Mouse (Mus musculus): Measurements from ENCODE around the gene M1ap.
A peak's percentile ranks its signal among the peaks of the same experiment; 100 is the strongest.

M1ap gene

GRCm38 (mm10) chr6:83033249-83034185, 86.8 kb downstream of the M1ap start, which contains the start of the genes Dok1 and Loxl3:
TSS of gene Dok1 (minus strand) at chr6:83033471.
TSS of gene Loxl3 (plus strand) at chr6:83034173.
- peak in 1 of 2 experiments; percentile 41 for DNase-seq (ENCODE audit: low spot score in 2 of 2)

DNA sequence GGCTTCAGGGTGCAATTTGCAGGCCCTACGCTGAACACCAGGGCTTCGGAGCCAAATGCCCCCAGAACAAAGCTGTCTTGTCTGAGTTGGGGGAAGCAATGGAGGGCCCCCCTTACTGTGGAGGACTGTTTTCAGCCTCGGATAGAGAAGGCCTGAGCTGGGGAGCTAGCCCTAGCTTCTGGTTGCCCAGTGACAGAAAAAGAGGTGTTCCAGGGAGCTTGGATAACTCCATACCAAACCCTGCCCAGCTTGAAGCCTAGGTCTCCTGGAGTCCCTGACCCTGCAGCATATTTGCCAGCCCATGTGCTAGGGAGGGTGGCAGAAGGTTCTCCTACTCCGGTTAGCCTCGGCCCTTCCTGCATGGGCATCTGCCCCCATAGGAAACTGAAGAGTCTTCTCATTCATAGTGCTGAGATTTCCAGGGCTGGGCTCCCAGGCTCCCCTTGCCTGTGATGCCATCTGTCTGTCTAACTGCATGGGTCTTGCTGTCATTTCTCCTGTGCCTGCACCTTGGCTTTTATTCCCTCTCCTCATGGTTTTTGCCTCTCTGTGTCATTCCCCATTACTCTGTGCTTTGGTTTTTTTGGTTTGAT, 87.9 kb downstream of the M1ap start:
- DNase-seq (ENCODE audit: low spot score in 2 of 2), result no peak

DNA sequence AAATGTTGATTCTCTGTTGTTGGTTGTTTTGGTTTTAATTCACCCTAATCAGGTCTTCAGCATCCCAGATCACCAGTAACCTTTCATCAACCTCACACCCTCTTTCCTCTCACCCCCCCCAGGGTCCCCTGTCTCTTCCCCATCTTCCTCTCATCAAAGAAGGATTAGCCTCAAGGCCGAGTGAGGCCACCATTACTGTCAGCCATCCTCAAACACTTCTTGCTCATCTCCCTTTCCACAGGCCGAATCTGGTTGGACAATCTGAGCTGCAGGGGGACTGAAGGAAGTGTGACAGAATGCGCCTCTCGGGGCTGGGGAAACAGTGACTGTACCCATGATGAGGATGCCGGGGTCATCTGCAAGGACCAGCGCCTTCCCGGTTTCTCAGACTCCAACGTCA, 90.5 kb downstream of the M1ap start:
- DNase-seq (ENCODE audit: low spot score in 2 of 2), result no peak

DNA sequence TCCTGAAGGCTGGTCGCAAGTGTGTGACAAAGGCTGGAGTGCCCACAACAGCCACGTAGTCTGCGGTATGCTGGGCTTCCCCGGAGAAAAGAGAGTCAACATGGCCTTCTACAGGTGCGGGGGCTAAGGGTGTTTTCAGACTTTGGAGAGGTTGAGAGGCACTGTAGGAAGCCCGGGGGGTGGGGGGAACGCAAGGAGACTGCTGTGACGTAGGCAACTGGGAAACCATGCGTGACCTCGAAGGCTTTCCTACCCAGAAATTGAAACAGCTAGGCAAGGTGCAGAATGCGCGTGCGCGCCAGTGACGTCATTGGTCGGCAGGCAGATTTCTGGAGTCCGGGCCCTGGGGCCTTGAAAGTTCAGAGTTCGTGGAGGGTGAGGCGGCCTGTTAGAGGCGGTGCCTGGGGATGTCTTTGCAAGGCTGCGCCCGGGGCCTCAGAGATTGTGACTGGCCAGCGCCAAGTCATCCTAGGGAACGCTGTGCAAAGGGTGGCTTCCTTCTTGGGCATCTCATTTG, 91.9 kb downstream of the M1ap start:
- DNase-seq (ENCODE audit: low spot score in 2 of 2), result peak; percentile 71 to 81

DNA sequence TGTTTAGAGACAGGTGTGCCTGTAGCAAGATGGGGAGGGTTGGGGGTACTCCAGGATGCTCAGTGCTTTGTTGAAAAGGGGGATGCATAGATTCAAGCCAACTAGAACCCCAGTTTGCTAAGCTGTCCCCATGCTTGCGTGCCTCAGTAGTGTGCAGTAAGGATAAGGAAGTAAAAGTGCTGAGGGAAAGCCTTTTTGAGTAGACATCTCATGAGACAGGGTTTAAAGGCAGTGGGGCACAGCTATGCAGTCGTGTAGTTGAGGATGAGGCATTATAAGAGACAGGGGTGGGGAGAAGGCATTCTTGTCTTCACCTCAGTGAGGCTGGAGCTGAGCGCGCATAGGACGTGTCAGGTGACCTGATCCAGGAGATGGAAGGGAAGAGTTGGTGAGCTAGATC, 93.9 kb downstream of the M1ap start:
- DNase-seq (ENCODE audit: low spot score in 2 of 2), result no peak

- no peak for DNase-seq (ENCODE audit: low spot score in 2 of 2)
Observed at GRCm38 (mm10) chr6:83043561-83043960, 96.9 kb downstream of the M1ap start.

- DNase-seq (ENCODE audit: low spot score in 2 of 2), result no peak
Observed at GRCm38 (mm10) chr6:83043993-83044392, 97.3 kb downstream of the M1ap start.

DNA sequence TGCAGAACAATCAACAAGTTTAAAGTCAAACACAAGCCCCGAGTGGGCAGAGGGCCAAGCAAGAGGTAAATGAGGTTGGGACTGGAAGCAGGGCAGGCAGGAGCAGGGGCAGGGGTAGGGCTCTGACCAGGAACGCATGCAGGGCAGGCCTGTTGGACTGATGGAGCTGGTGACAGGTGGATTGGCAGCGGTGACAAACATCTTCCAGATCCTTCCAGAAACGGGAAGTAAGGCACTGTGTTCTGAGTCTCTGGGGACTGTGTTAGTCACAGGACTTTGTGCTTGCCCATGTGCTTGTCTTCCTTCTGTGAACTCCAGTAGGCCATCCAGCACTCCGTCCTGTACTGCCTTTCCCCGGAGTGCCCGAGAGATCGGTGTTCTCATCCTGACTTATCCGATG, 98.0 kb downstream of the M1ap start:
- no peak for DNase-seq (ENCODE audit: low spot score in 2 of 2)

- DNase-seq (ENCODE audit: low spot score in 2 of 2), result no peak
Observed at GRCm38 (mm10) chr6:83049367-83049766, 102.7 kb downstream of the M1ap start.

DNA sequence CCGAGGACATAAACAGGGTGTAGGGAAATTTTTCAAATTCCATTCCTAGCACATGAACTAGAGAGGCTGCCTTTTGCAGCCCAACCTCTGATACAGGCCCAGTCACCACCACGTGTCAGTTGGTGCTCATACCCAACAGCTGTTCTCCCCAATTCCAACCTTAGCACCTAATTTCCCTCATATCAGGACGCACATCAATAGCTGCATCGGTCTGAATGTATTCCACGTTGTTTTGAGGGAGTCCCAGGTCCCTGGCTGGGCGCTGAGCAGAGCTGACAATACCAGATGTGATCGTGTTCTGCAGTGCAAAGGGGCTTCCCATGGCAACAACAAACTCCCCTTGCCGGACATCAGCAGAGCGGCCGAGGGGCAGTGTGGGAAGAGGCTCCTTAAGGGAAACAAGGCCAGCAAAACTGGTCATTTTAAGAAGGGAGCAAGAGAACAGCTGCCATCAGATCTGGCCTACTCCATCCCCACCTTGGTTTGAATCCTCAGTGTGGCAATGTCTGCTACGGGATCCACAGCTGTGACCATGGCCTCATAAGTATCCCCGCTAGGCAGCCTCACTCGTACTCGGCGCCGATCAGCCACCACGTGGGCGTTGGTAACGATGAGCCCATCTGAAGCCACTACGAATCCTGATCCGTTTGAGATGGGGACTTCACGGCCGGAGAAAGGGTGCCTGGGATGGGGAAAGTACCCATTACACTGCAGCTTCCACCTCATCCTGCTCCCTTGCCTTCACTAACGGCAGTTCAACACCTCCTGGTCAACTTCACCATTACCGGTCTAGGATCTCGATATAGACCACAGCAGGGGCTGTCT, 106.6 kb downstream of the M1ap start:
- no peak for DNase-seq (ENCODE audit: low spot score in 2 of 2)

DNA sequence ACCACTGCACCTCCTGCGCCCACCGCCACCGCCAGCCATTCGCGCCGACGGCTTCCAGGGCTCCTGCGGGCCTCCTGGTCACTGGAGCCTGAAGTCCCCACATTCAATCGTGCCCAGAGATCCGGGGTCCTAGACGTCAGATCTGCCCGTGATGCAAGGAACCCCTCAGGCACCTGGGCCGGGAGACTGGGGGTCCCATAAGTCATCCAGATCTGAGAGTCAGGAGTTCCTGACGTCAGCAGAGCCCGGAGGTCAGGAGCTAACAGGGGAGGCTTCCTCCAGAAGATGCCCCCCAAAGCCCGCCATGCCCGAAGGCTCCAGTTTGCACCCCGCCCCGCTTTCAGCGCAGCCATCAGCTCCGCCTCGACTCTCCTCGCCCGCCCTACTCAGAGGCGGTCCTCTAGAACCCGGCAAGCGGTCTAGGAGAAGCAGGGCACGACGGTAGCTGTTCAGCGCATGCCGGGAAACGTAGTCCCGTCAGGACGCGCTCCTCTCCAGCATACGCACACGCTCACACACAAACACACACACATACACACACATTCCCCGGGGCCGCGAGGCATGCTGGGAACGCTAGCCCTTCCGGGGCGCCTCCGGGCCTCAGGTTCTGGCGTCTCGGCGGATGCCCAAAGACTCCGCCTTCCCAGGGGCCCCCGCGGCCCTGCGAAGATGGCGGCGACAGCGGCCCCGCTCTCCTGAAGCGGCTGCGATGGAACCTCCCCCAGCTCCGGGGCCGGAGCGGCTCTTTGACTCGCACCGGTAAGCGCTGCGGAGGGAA, 107.6 kb downstream of the M1ap start, which contains the start of gene Aup1:
Aup1 (plus strand) TSS at position 448 of the 778 bp plus-strand sequence.
- peak; percentile 96 for DNase-seq (ENCODE audit: low spot score in 2 of 2)

- DNase-seq (ENCODE audit: low spot score in 2 of 2), result peak in 1 of 2 experiments; percentile 47
Observed at GRCm38 (mm10) chr6:83054871-83055431, 108.2 kb downstream of the M1ap start, which contains the start of gene Htra2. TSS of gene Htra2 (minus strand) at chr6:83055273.

DNA sequence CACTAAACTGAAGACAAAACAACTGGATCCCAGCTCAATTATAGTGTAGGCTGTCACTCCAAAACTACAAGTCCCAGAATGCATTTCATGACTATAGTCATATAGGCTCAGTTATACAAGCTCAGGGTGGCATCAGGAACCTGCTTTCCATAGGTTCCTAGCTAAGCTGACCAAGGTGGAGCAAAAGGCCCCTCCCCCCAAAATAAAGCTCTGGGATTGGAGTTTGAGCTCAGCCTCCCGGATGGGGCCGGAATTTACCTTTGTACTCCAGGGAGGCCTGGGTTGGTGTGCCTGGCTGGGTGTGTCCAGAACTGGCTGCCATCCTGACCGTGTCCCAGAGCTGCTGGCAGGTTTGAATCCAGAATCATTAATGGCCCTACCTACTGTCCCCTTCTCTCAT, 111.1 kb downstream of the M1ap start, which contains the start of gene Dqx1:
Dqx1 (plus strand) TSS at position 55 of the 400 bp plus-strand sequence.
- DNase-seq (ENCODE audit: low spot score in 2 of 2), result no peak

DNA sequence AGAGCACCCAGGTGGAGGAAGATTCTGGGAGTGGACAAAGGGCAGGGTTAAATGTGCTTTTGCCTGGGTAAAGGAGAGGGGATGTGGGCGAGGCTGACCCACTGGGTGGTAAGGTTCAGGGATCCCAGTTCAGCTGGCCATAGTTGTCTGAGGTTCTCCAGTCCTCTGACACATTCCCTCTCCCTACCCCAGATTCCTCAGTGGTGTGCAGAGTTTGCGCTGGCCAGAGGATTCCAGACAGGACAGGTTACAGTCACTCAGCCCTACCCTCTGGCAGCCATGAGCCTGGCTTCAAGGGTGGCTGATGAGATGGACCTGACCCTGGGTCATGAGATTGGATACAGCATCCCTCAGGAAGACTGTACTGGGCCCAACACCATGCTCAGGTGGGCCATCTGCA, 112.0 kb downstream of the M1ap start:
- DNase-seq (ENCODE audit: low spot score in 2 of 2), result no peak

DNA sequence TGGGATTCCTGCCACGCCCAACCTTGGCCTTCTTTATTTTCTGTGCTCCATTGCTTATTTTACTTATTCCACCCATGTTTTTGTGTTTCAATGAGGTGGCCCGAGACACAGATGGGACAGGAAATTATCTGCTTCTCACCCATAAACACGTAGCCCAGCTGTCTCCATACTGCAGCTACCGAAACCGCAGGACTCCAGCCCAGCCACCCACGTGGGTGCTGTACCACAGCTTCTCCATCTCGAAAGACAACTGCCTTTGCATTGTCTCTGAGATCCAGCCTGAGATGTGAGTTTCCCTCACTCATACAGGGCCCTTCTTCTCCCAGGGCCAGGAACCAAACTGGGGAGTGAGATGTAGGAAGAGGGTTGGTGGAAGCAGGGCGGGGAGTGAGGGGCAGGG, 119.3 kb downstream of the M1ap start:
- DNase-seq (ENCODE audit: low spot score in 2 of 2), result no peak

- DNase-seq (ENCODE audit: low spot score in 2 of 2), result no peak
Observed at GRCm38 (mm10) chr6:83066441-83066840, 119.7 kb downstream of the M1ap start.

GRCm38 (mm10) chr6:83068221-83068620, 121.5 kb downstream of the M1ap start:
- DNase-seq (ENCODE audit: low spot score in 2 of 2), result no peak

DNA sequence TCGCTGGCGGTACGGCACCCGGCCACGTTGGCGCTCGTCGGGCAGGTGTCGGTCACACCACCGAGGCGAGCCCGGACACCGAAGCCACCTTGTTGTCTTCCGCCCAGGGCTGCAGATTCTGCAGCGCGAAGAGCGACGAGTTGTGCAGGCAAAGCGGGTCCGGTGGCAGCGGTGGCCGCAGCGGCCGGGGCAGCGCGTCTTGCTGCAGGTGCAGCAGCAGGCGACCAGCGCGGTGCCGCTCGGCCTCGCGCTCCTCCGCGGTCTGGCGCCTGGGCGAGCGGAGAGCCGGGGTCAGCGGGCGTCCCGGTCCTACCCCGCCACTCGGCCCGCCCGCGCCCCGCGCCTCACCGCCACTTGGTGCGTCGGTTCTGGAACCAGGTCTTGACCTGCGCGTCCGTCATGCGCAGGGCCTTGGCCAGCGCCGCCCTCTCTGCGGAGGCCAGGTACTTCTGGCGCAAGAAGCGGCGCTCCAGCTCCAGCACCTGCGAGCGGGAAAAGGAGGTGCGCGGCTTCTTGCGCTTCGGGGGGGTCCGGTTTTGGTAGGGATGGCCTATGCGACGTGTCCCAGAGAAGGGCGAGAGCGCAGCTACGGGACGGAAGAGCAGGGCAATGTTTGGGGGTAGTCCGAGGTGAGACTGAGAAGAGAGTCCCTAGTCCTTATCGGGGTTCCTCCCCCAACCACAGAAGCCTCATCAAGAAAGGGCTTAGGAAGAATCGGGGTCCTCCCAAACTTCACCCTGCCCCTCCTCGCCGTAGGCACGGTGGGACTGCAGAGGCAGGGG, 122.2 kb downstream of the M1ap start:
- DNase-seq (ENCODE audit: low spot score in 2 of 2), result no peak

DNA sequence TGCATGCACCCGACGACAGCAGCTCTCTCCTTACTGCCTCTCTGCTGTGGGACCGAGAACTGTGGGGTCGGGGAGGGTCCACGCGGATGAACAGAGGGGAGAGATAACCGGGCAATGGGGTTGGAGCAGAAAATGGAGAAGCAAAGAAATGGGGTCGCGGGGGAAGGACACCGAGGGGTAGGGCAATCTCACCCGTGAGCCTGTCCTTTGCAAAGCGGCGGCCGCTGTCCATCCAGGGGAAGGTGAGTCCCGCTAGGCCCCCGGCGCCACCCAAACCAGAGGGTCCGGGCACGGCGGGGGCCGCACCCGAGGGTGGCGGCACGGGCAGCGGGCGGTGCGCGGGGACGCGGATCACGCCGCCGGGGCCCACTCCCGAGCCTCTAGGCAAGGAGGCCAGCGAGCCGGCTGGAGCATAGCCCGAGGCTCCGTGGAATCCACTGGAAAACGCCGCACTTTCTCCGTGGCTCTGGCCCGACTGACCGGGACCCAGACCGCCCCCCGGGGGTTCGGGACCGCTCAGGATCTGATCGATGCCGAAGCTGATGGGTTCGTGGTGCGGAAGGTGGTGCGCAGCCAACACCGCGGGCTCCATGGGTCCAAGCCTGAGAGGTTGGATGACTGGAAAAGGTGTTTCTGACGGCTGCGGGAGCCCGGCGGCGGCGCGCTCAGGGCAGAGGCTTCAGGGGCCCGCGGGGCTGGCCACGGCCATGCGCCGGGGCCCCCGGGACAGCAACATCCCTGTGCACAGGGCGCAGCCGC, 123.0 kb downstream of the M1ap start:
- no peak for DNase-seq (ENCODE audit: low spot score in 2 of 2)

- no peak for DNase-seq (ENCODE audit: low spot score in 2 of 2)
Observed at GRCm38 (mm10) chr6:83070247-83070310, 123.4 kb downstream of the M1ap start, which contains the start of gene Tlx2. TSS of gene Tlx2 (minus strand) at chr6:83070293.
